Mouse (Mus musculus): ENCODE measurements around the gene Kcnk15. TPM values are rescaled to one million over a fixed set of nuclear protein-coding genes. Genes with fewer than 3 reads are reported as not detected.

Kcnk15 gene
- polyA plus RNA-seq, 1 experiment = not detected

- no peak overlapping the region for H3K4me3 ChIP-seq (ENCODE audit: low read depth, low read length)
- H3K27ac ChIP-seq (ENCODE audit: insufficient read depth, low read depth, low read length) = no peak overlapping the region
- peaks cover 28% of the 10 kb centered on the region for H3K27me3 ChIP-seq (ENCODE audit: control insufficient read depth, insufficient read depth, low read length)
- H3K4me1 ChIP-seq (ENCODE audit: control insufficient read depth, insufficient read depth, insufficient read length, low read length) = no peaks in the 10 kb centered on the region
- TF ChIP-seq POLR2A (IDR thresholded peaks at IDR 0.05; ENCODE audit: low read depth, low read length) (no peak), CTCF (IDR thresholded peaks at IDR 0.05; ENCODE audit: extremely low read depth, insufficient read length, insufficient replicate concordance, low read depth, low read length) (no peak)
- WGBS = 69% methylated on average over 6 of the region's 6 CpGs
- no peaks in the 10 kb centered on the region for H3K36me3 ChIP-seq (ENCODE audit: control insufficient read depth, insufficient read depth, low read length)
Observed at GRCm38 (mm10) chr2:163857233-163857632, 3.8 kb downstream of the Kcnk15 start.

DNA sequence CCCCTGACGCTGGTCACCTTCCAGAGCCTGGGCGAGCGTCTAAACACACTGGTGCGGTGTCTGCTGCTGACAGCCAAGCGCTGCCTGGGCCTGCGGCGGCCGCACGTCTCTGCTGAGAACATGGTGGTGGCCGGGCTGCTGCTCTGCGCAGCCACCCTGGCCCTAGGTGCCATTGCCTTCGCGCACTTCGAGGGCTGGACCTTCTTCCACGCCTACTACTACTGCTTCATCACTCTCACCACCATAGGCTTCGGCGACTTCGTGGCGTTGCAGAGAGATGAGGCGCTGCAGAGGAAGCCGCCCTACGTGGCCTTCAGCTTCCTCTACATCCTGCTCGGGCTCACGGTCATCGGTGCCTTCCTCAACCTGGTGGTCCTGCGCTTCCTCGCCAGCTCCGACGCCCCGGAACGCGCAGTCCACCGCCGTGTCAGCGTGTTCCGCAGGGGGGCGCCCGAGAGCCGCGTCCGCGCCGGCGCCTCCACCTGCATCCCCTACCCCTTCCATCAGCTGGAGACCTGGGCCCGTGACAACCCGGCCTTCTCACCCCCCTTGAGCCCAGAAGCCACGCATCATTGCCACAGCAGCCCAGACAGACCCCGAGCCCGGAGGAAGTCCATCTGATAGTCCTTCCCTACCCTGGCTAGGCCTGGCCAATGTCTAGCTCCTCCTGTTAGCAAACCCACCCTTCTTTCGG, 5.0 kb downstream of the Kcnk15 start:
- no peak for TF ChIP-seq POLR2A (IDR thresholded peaks at IDR 0.05; ENCODE audit: low read depth, low read length)
- TF ChIP-seq CTCF (IDR thresholded peaks at IDR 0.05; ENCODE audit: extremely low read depth, insufficient read length, insufficient replicate concordance, low read depth, low read length) = peak; percentile 28; the same call in 1 of the 2 replicates
- H3K27me3 ChIP-seq (ENCODE audit: control insufficient read depth, insufficient read depth, low read length) = peaks cover 26% of the 10 kb centered on the region
- WGBS = 13% methylated on average over 50 of the region's 50 CpGs
- H3K4me3 ChIP-seq (ENCODE audit: low read depth, low read length) = no peak overlapping the region
- no peaks in the 10 kb centered on the region for H3K4me1 ChIP-seq (ENCODE audit: control insufficient read depth, insufficient read depth, insufficient read length, low read length)
- H3K36me3 ChIP-seq (ENCODE audit: control insufficient read depth, insufficient read depth, low read length) = no peaks in the 10 kb centered on the region
- H3K27ac ChIP-seq (ENCODE audit: insufficient read depth, low read depth, low read length) = no peak overlapping the region

DNA sequence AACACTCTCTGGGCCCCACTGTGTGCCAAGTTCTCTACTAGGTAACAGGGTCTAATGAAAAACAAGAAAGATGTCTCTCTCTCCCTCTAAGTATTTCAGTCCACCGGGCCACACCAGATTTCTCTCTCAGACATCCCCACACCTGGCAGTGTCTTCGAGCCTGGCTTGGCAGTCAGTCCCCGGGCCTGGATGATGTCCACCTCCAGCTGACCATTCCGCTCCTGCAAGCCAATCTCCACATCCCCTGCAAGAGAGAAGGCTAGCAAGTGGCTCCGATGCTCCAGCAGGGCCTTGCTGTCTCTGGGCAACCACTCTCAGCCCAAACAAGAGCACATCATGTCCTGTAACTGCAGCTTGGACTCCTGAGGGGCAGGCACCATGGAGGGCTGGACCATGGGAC, 11.9 kb downstream of the Kcnk15 start:
- no peak for TF ChIP-seq CTCF (IDR thresholded peaks at IDR 0.05; ENCODE audit: extremely low read depth, insufficient read length, insufficient replicate concordance, low read depth, low read length)
- TF ChIP-seq POLR2A (IDR thresholded peaks at IDR 0.05; ENCODE audit: low read depth, low read length) = no peak
- no peak overlapping the region for H3K27ac ChIP-seq (ENCODE audit: insufficient read depth, low read depth, low read length)
- no peaks in the 10 kb centered on the region for H3K27me3 ChIP-seq (ENCODE audit: control insufficient read depth, insufficient read depth, low read length)
- H3K4me3 ChIP-seq (ENCODE audit: low read depth, low read length) = no peak overlapping the region
- H3K4me1 ChIP-seq (ENCODE audit: control insufficient read depth, insufficient read depth, insufficient read length, low read length) = no peaks in the 10 kb centered on the region
- no peaks in the 10 kb centered on the region for H3K36me3 ChIP-seq (ENCODE audit: control insufficient read depth, insufficient read depth, low read length)
- 94% methylated on average over 5 of the region's 5 CpGs for WGBS

DNA sequence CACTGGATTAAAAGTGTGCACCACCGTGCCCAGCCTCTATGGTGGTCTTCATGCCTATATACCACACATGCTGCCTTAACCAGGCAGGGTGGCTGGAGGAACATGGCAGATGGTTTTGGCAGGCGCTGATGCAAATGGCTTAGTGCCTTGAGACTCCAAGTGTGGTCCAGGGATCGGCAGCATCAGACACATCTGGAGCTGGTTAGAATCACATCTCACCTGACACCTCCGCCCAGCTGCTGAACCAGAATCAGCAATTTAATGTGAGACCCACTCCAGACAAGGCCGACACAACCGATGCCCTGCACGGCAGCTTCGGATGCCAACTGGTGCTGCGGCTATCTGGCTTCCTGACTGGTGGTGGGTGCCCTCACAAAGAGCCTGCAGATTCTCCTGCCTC, 12.6 kb downstream of the Kcnk15 start:
- H3K4me3 ChIP-seq (ENCODE audit: low read depth, low read length) = no peak overlapping the region
- no peaks in the 10 kb centered on the region for H3K27me3 ChIP-seq (ENCODE audit: control insufficient read depth, insufficient read depth, low read length)
- 87% methylated on average over 9 of the region's 9 CpGs for WGBS
- H3K4me1 ChIP-seq (ENCODE audit: control insufficient read depth, insufficient read depth, insufficient read length, low read length) = no peaks in the 10 kb centered on the region
- no peak overlapping the region for H3K27ac ChIP-seq (ENCODE audit: insufficient read depth, low read depth, low read length)
- TF ChIP-seq POLR2A (IDR thresholded peaks at IDR 0.05; ENCODE audit: low read depth, low read length) (no peak), CTCF (IDR thresholded peaks at IDR 0.05; ENCODE audit: extremely low read depth, insufficient read length, insufficient replicate concordance, low read depth, low read length) (no peak)
- no peaks in the 10 kb centered on the region for H3K36me3 ChIP-seq (ENCODE audit: control insufficient read depth, insufficient read depth, low read length)

GRCm38 (mm10) chr2:163869783-163870182, 16.3 kb downstream of the Kcnk15 start:
- TF ChIP-seq POLR2A (IDR thresholded peaks at IDR 0.05; ENCODE audit: low read depth, low read length) = no peak
- TF ChIP-seq CTCF (IDR thresholded peaks at IDR 0.05; ENCODE audit: extremely low read depth, insufficient read length, insufficient replicate concordance, low read depth, low read length) = no peak
- no peak overlapping the region for H3K4me3 ChIP-seq (ENCODE audit: low read depth, low read length)
- 62% methylated on average over 5 of the region's 5 CpGs for WGBS
- no peaks in the 10 kb centered on the region for H3K4me1 ChIP-seq (ENCODE audit: control insufficient read depth, insufficient read depth, insufficient read length, low read length)
- no peak overlapping the region for H3K27ac ChIP-seq (ENCODE audit: insufficient read depth, low read depth, low read length)
- H3K36me3 ChIP-seq (ENCODE audit: control insufficient read depth, insufficient read depth, low read length) = no peaks in the 10 kb centered on the region
- no peaks in the 10 kb centered on the region for H3K27me3 ChIP-seq (ENCODE audit: control insufficient read depth, insufficient read depth, low read length)

DNA sequence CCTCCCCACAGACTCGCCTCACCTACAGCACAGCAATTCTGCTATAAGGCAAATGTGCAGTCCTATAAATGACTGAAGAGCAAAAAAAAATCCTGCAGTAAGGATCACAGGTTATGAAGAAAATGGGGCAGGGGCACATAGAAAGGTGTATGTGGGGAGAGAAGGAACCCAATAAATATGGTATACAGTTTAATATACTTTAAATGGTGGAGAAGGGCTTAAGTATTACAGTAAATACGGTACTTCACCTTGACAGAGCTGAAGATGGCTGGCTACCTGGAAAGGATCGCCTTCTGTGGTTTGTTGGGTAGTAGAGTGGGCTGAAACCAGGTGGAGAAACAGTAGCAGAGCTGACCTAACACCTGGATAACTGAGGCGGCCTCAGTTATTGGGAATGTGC, 17.8 kb downstream of the Kcnk15 start:
- no peak overlapping the region for H3K4me3 ChIP-seq (ENCODE audit: low read depth, low read length)
- TF ChIP-seq POLR2A (IDR thresholded peaks at IDR 0.05; ENCODE audit: low read depth, low read length) (no peak), CTCF (IDR thresholded peaks at IDR 0.05; ENCODE audit: extremely low read depth, insufficient read length, insufficient replicate concordance, low read depth, low read length) (no peak)
- H3K27me3 ChIP-seq (ENCODE audit: control insufficient read depth, insufficient read depth, low read length) = no peaks in the 10 kb centered on the region
- no peaks in the 10 kb centered on the region for H3K36me3 ChIP-seq (ENCODE audit: control insufficient read depth, insufficient read depth, low read length)
- 92% methylated on average over 4 of the region's 4 CpGs for WGBS
- H3K4me1 ChIP-seq (ENCODE audit: control insufficient read depth, insufficient read depth, insufficient read length, low read length) = no peaks in the 10 kb centered on the region
- H3K27ac ChIP-seq (ENCODE audit: insufficient read depth, low read depth, low read length) = no peak overlapping the region

GRCm38 (mm10) chr2:163871906-163872305, 18.5 kb downstream of the Kcnk15 start:
- no peak for TF ChIP-seq POLR2A (IDR thresholded peaks at IDR 0.05; ENCODE audit: low read depth, low read length)
- TF ChIP-seq CTCF (IDR thresholded peaks at IDR 0.05; ENCODE audit: extremely low read depth, insufficient read length, insufficient replicate concordance, low read depth, low read length) = no peak
- H3K4me3 ChIP-seq (ENCODE audit: low read depth, low read length) = no peak overlapping the region
- WGBS = 23% methylated on average over 3 of the region's 3 CpGs
- no peak overlapping the region for H3K27ac ChIP-seq (ENCODE audit: insufficient read depth, low read depth, low read length)
- H3K36me3 ChIP-seq (ENCODE audit: control insufficient read depth, insufficient read depth, low read length) = no peaks in the 10 kb centered on the region
- no peaks in the 10 kb centered on the region for H3K4me1 ChIP-seq (ENCODE audit: control insufficient read depth, insufficient read depth, insufficient read length, low read length)
- no peaks in the 10 kb centered on the region for H3K27me3 ChIP-seq (ENCODE audit: control insufficient read depth, insufficient read depth, low read length)

All from small intestine, adult 2 months (tissue).